Mouse (Mus musculus): ENCODE measurements around the gene Brpf1. TPM values are rescaled to one million over a fixed set of nuclear protein-coding genes. Genes with fewer than 3 reads are reported as not detected.

Brpf1 gene
- polyA plus RNA-seq, 1 experiment from 2014 or later: 17.1 TPM

GRCm38 (mm10) chr6:113343177-113344092 lies 36.5 kb downstream of the Brpf1 start, which contains the start of gene Camk1:
Gene Camk1, minus strand, starts transcription at chr6:113343984.
- ATAC-seq (ENCODE audit: low FRiP score): peak; percentile 84
- no peaks in the 10 kb centered on the region for H3K27me3 ChIP-seq
- H3K9ac ChIP-seq: peak within 1 kb of the TSS; percentile 87
- H3K4me2 ChIP-seq: peak within 1 kb of the TSS; percentile 72
- 18% methylated on average over 32 of the region's 32 CpGs for WGBS
- H3K4me3 ChIP-seq: peak within 1 kb of the TSS; percentile 60
- H3K9me3 ChIP-seq: no peaks in the 10 kb centered on the region
- H3K27ac ChIP-seq: peak within 1 kb of the TSS; percentile 58
- peaks cover 28% of the 10 kb centered on the region for H3K4me1 ChIP-seq (replicated peaks)
- peaks cover 19% of the 10 kb centered on the region for H3K36me3 ChIP-seq

GRCm38 (mm10) chr6:113344321-113344720 lies 37.4 kb downstream of the Brpf1 start:
- WGBS: 54% methylated on average over 2 of the region's 2 CpGs
- peak overlapping the region; percentile 60 for H3K4me3 ChIP-seq
- H3K4me1 ChIP-seq (replicated peaks): peaks cover 28% of the 10 kb centered on the region
- peaks cover 12% of the 10 kb centered on the region for H3K36me3 ChIP-seq
- no peaks in the 10 kb centered on the region for H3K27me3 ChIP-seq
- 0 out of 2 replicates have a peak, but pooled peaks have one; percentile 2 for ATAC-seq (ENCODE audit: low FRiP score)
- no peak overlapping the region; the same call in 1 of the 2 replicates for H3K9ac ChIP-seq
- H3K27ac ChIP-seq: peak overlapping the region; percentile 58; the same call in 1 of the 2 replicates
- H3K9me3 ChIP-seq: no peaks in the 10 kb centered on the region
- peak overlapping the region; percentile 72 for H3K4me2 ChIP-seq

DNA sequence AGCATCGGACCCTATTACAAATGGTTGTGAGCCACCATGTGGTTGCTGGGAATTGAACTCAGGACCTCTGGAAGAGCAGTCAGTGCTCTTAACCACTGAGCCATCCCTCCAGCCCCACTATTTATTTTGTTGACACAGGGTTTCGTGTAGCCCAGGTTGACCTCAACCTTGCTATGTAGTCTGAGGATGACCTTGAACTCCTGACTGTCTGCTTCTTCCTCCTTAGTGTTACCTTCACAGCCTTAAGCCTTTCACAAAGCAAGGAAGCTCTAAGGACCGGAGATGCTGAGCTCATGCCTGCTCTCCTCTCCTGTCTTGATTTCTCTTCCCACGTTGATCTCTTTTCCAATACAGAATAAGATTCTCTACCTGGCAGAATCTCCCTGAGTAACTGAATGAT lies 40.0 kb downstream of the Brpf1 start:
- Histone ChIP-seq H3K9me3 (no peaks in the 10 kb centered on the region), H3K4me1 (replicated peaks) (peaks cover 23% of the 10 kb centered on the region), H3K4me2 (no peak overlapping the region), H3K4me3 (no peak overlapping the region), H3K9ac (no peak overlapping the region), H3K27ac (no peak overlapping the region), H3K36me3 (no peaks in the 10 kb centered on the region), H3K27me3 (no peaks in the 10 kb centered on the region)
- 81% methylated on average over 4 of the region's 4 CpGs for WGBS
- no peak for ATAC-seq (ENCODE audit: low FRiP score)

- H3K36me3 ChIP-seq: no peaks in the 10 kb centered on the region
- ATAC-seq (ENCODE audit: low FRiP score): no peak
- H3K27ac ChIP-seq: no peak overlapping the region
- no peak overlapping the region for H3K9ac ChIP-seq
- H3K4me1 ChIP-seq (replicated peaks): no peaks in the 10 kb centered on the region
- no peaks in the 10 kb centered on the region for H3K27me3 ChIP-seq
- no peak overlapping the region for H3K4me3 ChIP-seq
- H3K4me2 ChIP-seq: no peak overlapping the region
- H3K9me3 ChIP-seq: no peaks in the 10 kb centered on the region
Observed at GRCm38 (mm10) chr6:113350538-113350937, 43.6 kb downstream of the Brpf1 start.

- H3K27ac ChIP-seq: no peak overlapping the region
- no peaks in the 10 kb centered on the region for H3K27me3 ChIP-seq
- no peak for ATAC-seq (ENCODE audit: low FRiP score)
- H3K9me3 ChIP-seq: no peaks in the 10 kb centered on the region
- H3K4me3 ChIP-seq: no peak overlapping the region
- H3K4me2 ChIP-seq: no peak overlapping the region
- H3K4me1 ChIP-seq (replicated peaks): no peaks in the 10 kb centered on the region
- WGBS: 88% methylated on average over 1 of the region's 1 CpGs
- no peaks in the 10 kb centered on the region for H3K36me3 ChIP-seq
- no peak overlapping the region for H3K9ac ChIP-seq
Observed at GRCm38 (mm10) chr6:113351161-113351560, 44.2 kb downstream of the Brpf1 start.

DNA sequence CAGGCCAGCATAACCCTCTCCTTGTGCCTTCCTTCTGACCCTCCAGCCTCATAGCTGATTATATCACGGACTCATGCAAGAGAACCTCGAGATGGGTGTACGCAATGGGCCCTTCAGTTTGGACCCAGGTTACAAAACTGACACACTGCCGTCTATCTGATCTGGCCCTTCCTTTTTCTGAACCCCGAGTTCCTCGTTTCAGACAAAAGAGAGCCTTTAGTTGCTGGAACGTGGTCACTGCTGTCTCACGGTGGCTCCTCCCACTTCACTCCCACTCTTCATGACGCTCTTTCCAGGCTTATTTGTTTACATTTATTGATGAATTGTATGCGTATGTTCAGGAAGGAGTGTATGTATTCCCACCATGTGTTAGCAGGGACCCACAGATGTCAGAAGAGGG lies 44.7 kb downstream of the Brpf1 start:
- Histone ChIP-seq H3K4me2 (no peak overlapping the region), H3K36me3 (no peaks in the 10 kb centered on the region), H3K27ac (no peak overlapping the region), H3K9me3 (no peaks in the 10 kb centered on the region), H3K4me3 (no peak overlapping the region), H3K9ac (no peak overlapping the region), H3K27me3 (no peaks in the 10 kb centered on the region), H3K4me1 (replicated peaks) (no peaks in the 10 kb centered on the region)
- no peak for ATAC-seq (ENCODE audit: low FRiP score)
- 65% methylated on average over 10 of the region's 10 CpGs for WGBS

- no peaks in the 10 kb centered on the region for H3K27me3 ChIP-seq
- no peak overlapping the region for H3K27ac ChIP-seq
- H3K4me1 ChIP-seq (replicated peaks): no peaks in the 10 kb centered on the region
- no peaks in the 10 kb centered on the region for H3K9me3 ChIP-seq
- H3K4me3 ChIP-seq: no peak overlapping the region
- no peak for ATAC-seq (ENCODE audit: low FRiP score)
- no peaks in the 10 kb centered on the region for H3K36me3 ChIP-seq
- no peak overlapping the region for H3K9ac ChIP-seq
- 75% methylated on average over 3 of the region's 3 CpGs for WGBS
- no peak overlapping the region for H3K4me2 ChIP-seq
Observed at GRCm38 (mm10) chr6:113352820-113353219, 45.9 kb downstream of the Brpf1 start.

DNA sequence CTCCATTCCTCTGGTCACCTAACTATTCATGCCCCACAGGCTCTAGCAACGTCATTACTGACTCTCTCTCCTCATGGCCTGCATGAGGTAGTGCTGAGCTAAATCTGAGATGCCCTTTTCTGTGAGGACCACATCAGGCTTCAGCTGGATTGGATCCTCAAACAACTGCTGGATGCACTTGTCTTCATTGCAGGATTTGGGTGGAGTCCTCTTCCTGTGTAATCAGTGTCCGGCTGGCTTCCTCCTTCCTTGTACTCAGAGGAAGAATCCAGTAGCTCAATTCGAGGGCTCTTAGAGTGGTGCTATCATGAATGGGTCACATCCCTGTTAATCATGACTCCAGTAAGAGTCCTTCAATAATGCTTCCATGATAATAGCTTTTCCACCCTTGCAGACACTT lies 46.8 kb downstream of the Brpf1 start:
- 0 out of 2 replicates have a peak, but pooled peaks cover 1% of the 10 kb centered on the region for H3K27me3 ChIP-seq
- 78% methylated on average over 3 of the region's 3 CpGs for WGBS

GRCm38 (mm10) chr6:113361476-113361875 lies 54.5 kb downstream of the Brpf1 start:
- WGBS: 74% methylated on average over 4 of the region's 4 CpGs

More for the DNA sequence above, 46.8 kb downstream of the Brpf1 start:
- Histone ChIP-seq H3K27ac (no peak overlapping the region), H3K9me3 (no peaks in the 10 kb centered on the region), H3K9ac (no peak overlapping the region), H3K4me1 (replicated peaks) (no peaks in the 10 kb centered on the region), H3K4me2 (no peak overlapping the region), H3K4me3 (no peak overlapping the region), H3K36me3 (no peaks in the 10 kb centered on the region)
- no peak for ATAC-seq (ENCODE audit: low FRiP score)

GRCm38 (mm10) chr6:113362241-113362640 lies 55.3 kb downstream of the Brpf1 start:
- no peak overlapping the region for H3K4me3 ChIP-seq
- H3K4me2 ChIP-seq: no peak overlapping the region
- no peak overlapping the region for H3K27ac ChIP-seq
- H3K9ac ChIP-seq: no peak overlapping the region
- peaks cover 13% of the 10 kb centered on the region for H3K36me3 ChIP-seq
- no peaks in the 10 kb centered on the region for H3K9me3 ChIP-seq
- WGBS: 82% methylated on average over 1 of the region's 1 CpGs
- ATAC-seq (ENCODE audit: low FRiP score): no peak
- no peaks in the 10 kb centered on the region for H3K4me1 ChIP-seq (replicated peaks)
- H3K27me3 ChIP-seq: 0 out of 2 replicates have a peak, but pooled peaks cover 3% of the 10 kb centered on the region

More at GRCm38 (mm10) chr6:113361476-113361875, 54.5 kb downstream of the Brpf1 start:
- no peaks in the 10 kb centered on the region for H3K4me1 ChIP-seq (replicated peaks)
- no peak for ATAC-seq (ENCODE audit: low FRiP score)
- H3K9me3 ChIP-seq: no peaks in the 10 kb centered on the region
- H3K9ac ChIP-seq: no peak overlapping the region
- 0 out of 2 replicates have a peak, but pooled peaks cover 3% of the 10 kb centered on the region for H3K27me3 ChIP-seq
- peaks cover 6% of the 10 kb centered on the region for H3K36me3 ChIP-seq
- no peak overlapping the region for H3K4me2 ChIP-seq
- H3K27ac ChIP-seq: no peak overlapping the region
- no peak overlapping the region for H3K4me3 ChIP-seq

- no peak overlapping the region for H3K27ac ChIP-seq
- 65% methylated on average over 8 of the region's 8 CpGs for WGBS
- H3K4me1 ChIP-seq (replicated peaks): no peaks in the 10 kb centered on the region
- H3K9ac ChIP-seq: no peak overlapping the region
- no peak overlapping the region for H3K4me2 ChIP-seq
- no peaks in the 10 kb centered on the region for H3K9me3 ChIP-seq
- H3K4me3 ChIP-seq: no peak overlapping the region
- no peak for ATAC-seq (ENCODE audit: low FRiP score)
- peaks cover 29% of the 10 kb centered on the region for H3K36me3 ChIP-seq
- H3K27me3 ChIP-seq: no peaks in the 10 kb centered on the region
Observed at GRCm38 (mm10) chr6:113364518-113365135, 57.7 kb downstream of the Brpf1 start.

- 92% methylated on average over 6 of the region's 6 CpGs for WGBS
- ATAC-seq (ENCODE audit: low FRiP score): no peak
- no peak overlapping the region for H3K4me3 ChIP-seq
Observed at GRCm38 (mm10) chr6:113366639-113367038, 59.7 kb downstream of the Brpf1 start.

More at GRCm38 (mm10) chr6:113366639-113367038, 59.7 kb downstream of the Brpf1 start:
- H3K4me1 ChIP-seq (replicated peaks): no peaks in the 10 kb centered on the region
- H3K27me3 ChIP-seq: no peaks in the 10 kb centered on the region
- H3K9ac ChIP-seq: no peak overlapping the region
- peaks cover 49% of the 10 kb centered on the region for H3K36me3 ChIP-seq
- no peak overlapping the region for H3K4me2 ChIP-seq
- no peaks in the 10 kb centered on the region for H3K9me3 ChIP-seq
- no peak overlapping the region for H3K27ac ChIP-seq
